Mouse (Mus musculus) bone marrow, adult 2 months (tissue): ENCODE data around the gene Dapl1.

Experiments used
- CTCF ChIP-seq: fragments of 200-500 bp; IDR thresholded peaks from 2 replicates; pipeline ENCODE4 v1.5.1; 2011; ENCODE audit warnings: low read length, control low read depth; ENCODE audit not compliant: control insufficient read depth, insufficient read depth
- POLR2A ChIP-seq: fragments of 200-500 bp; IDR thresholded peaks from 2 replicates; pipeline ENCODE4 v1.6.1; 2011; ENCODE audit warnings: low read depth, mild to moderate bottlenecking, control low read depth, low read length, borderline replicate concordance; ENCODE audit not compliant: control insufficient read depth

DNA sequence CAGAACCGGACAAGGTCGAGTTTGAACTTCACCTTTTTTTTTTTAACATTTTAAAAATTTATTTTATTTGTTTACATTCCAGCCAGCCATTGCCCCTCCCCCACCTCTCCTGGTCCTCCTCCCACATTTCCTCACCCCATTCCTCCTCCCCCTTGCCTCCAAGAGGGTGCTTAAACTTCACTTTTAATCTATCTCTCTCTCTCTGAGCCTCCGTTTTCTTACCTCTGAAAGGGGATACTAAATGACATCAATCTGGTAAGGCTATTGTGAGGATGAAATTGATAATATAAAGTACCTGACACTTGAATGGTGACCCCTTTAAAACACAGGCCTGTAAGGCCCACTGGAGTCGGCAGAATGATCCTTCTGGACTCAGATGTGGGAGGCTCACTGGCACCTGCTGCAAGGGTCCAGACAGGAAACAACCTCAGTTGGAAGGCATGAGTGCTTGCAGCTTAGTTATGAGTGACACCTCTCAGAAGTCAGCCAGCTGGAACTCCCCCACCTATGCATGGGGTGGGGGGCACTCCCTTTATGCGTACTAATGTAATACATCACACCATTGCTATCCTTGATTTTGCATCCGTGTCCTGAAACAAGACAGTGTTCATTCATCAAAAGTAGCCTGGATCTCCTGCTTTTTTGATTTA is 1.9 kb downstream of the Dapl1 start:
- TF ChIP-seq CTCF (no peak), POLR2A (no peak)
